Mouse (Mus musculus): Measurements from ENCODE around the gene Slc7a7.
A peak's percentile ranks its signal among the peaks of the same experiment; 100 is the strongest.

Gene Slc7a7

DNA sequence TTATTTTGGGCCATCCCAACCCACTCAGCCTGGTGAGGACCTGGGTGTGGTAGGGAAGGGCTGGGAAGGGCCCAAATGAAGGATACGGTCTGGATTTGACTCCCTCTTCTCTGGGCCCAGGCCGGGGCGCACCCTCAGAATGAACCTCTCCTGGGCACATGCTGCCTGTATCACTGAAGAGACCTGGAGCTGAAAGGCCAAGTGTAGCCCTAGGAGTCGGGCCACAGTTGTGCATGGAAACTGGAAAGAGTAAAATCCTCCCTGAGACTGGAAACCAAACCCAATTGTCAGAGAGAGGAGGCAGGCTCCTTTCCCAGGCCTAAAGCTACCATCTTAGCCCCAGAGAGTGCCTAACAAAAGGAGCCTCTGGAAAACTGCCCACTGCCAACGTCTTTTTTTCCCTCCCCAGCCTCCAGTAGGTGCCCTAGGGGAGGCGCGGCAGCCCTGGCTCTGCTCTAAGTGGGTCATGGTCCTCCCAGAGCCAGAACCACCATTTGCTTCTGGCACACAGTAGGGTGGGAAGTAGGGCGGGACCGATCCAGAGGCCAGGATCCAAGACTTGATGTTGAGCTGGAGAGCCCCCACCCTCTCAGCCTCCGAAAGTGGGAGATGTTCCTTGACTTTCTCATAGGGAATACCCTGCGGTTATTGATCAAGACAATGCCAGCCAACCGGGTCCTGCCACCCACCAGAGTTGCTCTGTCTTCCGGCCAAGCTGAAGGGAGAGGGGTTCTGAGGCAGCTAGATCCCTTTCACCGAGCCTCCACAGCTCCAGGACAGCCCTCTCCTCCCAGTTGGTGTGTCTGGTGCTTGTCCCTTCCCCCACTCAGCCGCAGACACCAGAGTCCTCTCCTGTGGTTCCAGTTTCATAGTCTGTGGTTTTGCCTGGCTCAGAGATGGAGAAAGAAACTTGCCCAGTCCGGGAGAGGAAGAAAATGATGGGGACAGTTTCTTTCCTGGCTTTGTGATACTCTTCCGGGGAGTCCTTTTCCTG is 15.6 kb upstream of the Slc7a7 start:
- DNase-seq (ENCODE audit: low spot score in 2 of 2) = peak in 1 of 2 experiments; percentile 69

DNA sequence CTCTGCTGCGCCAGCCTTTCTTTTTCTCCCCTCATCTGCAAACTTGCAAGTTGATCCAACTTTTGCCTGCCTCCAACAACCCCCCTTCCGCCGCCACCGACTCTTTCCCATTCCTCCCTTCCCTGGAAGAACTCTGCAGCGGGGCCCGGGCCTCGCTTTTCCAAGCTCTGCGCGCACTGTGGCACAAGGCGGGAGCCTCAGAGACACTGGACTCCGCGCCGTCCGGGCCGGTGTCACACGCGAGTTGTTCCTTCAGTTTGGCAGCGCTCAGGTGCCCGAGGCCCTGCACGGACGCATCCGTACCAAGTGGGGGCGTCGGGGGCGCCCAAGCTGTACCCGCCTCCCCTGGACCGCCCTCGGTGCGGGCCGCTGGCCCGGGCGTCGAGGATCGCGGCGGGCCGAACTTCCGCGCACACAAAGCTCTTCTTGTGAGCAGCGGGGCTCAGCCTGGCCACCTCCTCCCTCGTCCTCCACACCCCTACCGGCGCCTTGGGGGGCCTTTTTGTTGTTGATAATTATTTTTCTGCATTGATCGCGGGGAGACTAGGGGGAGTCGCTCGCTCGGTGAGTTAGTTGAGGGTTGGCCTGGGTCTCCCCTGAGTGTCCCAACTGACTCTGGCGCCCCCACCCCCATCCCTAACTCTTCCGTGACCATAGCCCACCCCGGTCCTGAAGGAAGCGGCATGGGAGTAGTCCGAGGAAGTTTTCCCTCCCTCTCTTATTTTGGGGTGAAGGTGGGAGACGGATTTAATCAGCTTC is 14.7 kb upstream of the Slc7a7 start:
- DNase-seq (ENCODE audit: low spot score in 2 of 2) = peak; percentile 60 to 83

DNA sequence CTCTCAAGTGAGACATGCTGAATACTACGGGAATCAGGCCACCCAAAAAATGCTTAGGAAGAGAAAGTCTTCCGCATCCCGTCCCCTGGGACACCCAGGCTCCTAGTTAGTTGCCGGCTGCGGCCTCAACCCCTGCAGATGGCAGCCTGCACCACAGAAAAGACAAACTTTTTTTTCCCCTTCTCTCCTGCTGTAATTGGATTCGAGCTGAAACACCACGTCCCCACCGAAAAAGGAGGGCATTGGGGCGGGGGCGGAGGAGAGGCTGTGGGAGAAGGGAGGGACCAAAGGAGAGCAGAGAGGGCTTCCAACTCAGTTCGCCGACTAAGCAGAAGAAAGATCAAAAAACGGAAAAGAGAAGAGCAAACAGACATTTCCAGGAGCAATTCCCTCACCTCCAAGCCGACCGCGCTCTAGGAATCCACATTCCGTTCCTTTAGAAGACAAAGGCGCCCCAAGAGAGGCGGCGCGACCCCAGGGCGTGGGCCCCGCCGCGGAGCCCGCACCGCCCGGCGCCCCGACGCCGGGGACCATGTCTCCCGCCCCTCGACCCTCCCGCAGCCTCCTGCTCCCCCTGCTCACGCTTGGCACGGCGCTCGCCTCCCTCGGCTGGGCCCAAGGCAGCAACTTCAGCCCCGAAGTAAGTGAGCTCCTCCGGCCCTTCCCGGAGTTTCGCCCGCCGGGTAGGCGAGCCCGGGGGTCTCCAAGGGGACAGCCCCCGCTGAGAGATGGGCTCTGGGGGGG is 13.9 kb upstream of the Slc7a7 start, which contains the start of gene Mmp14:
Mmp14 (plus strand) TSS at position 279 of the 744 bp plus-strand sequence.
- DNase-seq (ENCODE audit: low spot score in 2 of 2) = peak; percentile 45 to 80

DNA sequence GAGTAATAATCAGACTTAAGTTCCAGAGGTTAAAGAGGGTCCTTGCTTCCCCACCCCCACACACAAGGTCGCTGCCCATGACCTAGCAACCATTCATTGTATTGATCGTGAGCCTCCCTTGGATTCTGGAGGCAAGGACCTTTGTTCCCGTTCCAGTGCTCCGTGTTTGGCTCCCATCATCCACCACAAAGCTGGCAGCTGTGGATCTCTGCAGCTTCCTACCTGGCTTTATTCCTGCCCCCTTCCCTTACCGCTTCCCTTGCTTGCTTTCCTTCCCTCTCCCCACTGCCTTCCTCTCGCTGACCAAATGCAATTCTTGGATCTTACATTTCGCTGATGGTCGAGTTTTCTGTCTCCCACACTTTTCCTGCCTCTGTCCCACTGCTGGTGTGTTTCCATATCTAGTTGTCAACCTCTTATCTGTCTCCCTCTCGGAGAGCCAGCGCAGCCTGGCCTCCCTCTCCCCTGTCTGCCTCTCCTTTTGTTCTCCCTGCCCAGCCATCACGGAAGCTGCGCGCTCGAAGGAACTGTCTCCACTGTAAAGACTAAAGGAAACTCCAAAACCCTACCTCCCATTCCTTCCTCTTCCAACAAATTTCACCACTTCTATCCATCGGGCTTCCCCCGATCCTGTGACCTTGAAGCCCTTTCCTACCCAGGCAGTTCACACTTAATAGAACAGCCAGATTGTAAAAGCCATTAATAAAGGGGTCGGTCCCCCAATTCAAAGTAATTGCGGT is 13.0 kb upstream of the Slc7a7 start:
- DNase-seq (ENCODE audit: low spot score in 2 of 2) = no peak

GRCm38 (mm10) chr14:54429332-54430093 is 11.9 kb upstream of the Slc7a7 start:
- no peak for DNase-seq (ENCODE audit: low spot score in 2 of 2)

DNA sequence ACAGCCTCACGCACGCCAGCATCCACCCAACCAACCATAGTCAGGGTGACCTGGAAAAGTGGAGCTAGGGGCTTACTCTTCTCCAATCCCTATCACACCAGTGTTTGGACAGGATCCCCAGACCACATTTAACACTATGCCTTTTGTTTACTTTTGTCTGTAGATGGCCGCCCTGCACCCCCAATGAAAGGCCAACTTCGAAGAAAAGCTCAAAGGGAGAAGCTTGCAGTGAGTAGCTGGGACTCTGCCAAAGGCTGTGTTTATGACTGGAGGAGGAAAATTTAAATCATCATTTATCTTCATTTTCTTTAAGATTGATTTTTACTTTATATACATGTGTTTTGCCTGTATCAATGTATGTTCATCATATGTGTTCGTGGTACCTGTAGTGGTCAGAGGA is 10.8 kb upstream of the Slc7a7 start:
- DNase-seq (ENCODE audit: low spot score in 2 of 2) = no peak

- no peak for DNase-seq (ENCODE audit: low spot score in 2 of 2)
Measured at GRCm38 (mm10) chr14:54427696-54428095, 10.1 kb upstream of the Slc7a7 start.

DNA sequence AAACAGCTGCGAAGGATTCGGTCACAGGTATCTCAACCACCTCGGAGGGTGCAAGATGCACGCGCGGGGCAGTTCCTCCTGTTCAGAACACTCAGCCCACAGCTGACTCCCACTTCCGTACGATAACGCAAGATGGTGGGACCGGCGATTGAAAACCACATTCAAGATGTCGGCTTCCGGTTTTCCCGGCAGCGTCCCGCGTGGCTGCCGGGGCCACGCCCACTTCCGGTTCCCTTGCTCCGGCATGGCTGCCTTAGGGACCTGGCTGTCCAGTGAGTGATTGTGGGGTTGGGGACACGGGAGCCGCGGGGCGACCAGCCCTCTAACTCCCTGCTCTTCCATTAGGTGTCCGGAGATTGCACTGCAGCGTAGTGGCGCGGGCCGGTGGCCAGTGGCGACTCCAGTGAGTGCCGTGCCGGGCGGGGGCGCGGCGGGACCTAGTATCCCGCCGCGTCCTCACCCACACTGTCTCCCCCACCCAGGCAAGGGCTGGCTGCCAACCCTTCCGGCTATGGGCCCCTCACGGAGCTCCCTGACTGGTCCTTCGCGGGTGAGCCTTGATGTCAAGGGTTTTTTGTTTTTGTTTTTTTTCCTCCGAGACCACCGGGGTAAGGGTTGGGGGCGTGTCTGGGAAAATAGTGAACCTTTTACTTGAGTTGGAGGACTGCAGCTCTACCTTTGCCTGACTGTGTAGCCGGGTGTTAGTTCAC is 9.3 kb upstream of the Slc7a7 start, which contains the start of gene Mrpl52:
Mrpl52 (plus strand) TSS at position 221 of the 710 bp plus-strand sequence.
- DNase-seq (ENCODE audit: low spot score in 2 of 2) = peak; percentile 91 to 93

GRCm38 (mm10) chr14:54426003-54426688 is 8.6 kb upstream of the Slc7a7 start:
- DNase-seq (ENCODE audit: low spot score in 2 of 2) = no peak

DNA sequence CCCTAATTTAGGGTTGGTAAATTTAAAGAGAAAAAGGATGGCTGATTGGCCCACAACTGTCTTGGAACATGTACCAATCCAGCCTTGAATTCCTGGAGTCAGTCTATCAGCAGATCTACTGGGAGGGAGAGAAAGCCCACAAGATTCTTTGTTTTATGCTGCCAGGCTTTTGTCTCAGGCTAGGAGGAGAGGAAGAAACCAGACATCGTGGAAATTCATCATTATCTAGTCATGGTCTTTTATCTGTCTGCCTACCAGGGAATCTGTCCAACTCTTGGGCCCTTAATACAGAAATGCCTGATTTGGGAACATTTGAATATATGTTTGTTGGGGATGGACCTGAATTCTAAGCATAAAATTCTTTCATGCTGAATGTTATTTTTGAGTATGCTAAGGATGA is 8.0 kb upstream of the Slc7a7 start:
- no peak for DNase-seq (ENCODE audit: low spot score in 2 of 2)

GRCm38 (mm10) chr14:54424634-54425033 is 7.1 kb upstream of the Slc7a7 start:
- DNase-seq (ENCODE audit: low spot score in 2 of 2) = no peak

GRCm38 (mm10) chr14:54423406-54423805 is 5.8 kb upstream of the Slc7a7 start:
- DNase-seq (ENCODE audit: low spot score in 2 of 2) = peak in 1 of 2 experiments; percentile 47

DNA sequence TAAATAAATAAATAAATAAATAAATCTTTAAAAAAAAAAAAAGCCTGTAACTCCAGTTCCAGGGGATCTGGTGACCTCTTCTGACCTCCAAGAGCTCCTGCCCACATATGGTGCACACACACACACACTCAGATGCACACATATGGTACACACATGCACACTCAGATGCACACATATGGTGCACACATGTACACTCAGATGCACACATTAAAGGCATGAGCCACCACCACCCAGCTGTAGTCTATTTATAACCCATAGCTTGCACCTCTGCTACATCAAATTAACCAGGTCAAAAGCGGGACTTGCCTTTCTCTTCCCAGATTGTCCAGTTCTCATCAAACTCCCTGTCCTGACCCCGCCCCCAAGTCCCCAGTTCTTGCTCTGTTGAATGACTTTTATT is 3.4 kb upstream of the Slc7a7 start:
- DNase-seq (ENCODE audit: low spot score in 2 of 2) = no peak

- no peak for DNase-seq (ENCODE audit: low spot score in 2 of 2)
Measured at GRCm38 (mm10) chr14:54416830-54417229, 750 bp downstream of the Slc7a7 start.

GRCm38 (mm10) chr14:54416229-54416775 is 1.3 kb downstream of the Slc7a7 start:
- no peak for DNase-seq (ENCODE audit: low spot score in 2 of 2)

GRCm38 (mm10) chr14:54415241-54416020 is 2.1 kb downstream of the Slc7a7 start:
- DNase-seq (ENCODE audit: low spot score in 2 of 2) = no peak

DNA sequence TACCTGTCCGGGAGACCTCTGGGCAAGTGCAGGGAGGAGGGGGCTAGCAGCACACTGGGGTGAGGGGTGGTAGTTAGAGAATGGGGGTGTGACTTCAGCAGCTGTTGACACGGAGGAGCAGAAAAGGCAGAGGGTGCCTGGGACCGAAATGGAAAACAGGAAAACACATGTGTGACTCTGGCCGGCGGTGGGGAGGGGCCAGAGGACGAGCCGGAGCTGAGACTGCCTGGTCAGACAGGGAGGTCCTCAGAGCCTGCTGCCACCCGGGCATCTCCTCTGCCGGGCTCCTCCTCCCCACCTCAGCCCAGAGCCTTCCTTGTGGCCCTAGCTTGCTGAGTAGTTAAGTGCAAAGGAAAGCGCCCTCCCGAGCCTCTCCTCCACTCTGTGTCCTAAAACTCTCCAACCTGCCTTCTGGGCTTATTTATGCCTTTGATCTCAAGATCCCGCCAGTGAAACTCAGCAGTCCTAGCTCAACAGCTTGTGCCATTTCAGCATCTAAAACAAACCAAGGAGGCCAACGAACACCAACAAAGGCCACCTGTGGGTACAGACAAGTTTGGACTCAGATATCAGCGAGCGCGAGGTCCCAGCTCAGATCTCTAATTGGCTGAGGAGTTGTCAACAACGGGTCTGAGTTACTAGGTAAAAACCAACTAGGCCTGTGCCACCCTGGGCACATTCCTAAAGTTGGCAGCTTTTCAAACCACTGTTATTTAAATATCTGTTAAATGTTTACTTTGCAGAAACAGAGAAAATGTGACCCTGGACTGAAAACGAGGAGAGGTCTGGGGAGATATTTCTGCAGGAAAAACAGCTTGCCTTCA is 3.5 kb downstream of the Slc7a7 start:
- peak in 1 of 2 experiments; percentile 71 for DNase-seq (ENCODE audit: low spot score in 2 of 2)
